Mouse (Mus musculus) layer of hippocampus, adult 18-20 months (tissue): Measurements from ENCODE around the gene P4ha3. TPM values are rescaled to one million over a fixed set of nuclear protein-coding genes. Genes with fewer than 3 reads are reported as not detected.
"Not testable (repeated sequence)": the region's sequence is repeated elsewhere in the genome, so short reads cannot be mapped to it uniquely, and the experiment has no call there.

Experiments used
- DNase-seq, 2 experiments: peaks; one replicate each; pipeline ENCODE4 v3.0.0; 2022; ENCODE audit warnings: low spot score in 2 of 2
- long read RNA-seq: library from polyadenylated mRNA; stranded (forward); transcript quantifications from one replicate; pipeline ENCODE4 v2.0.0, GENCODE M21; 2021
- total RNA-seq, 2 experiments: library from RNA; stranded (reverse); gene quantifications; 2 replicates each; pipeline ENCODE4 v1.2.3; 2021

Gene P4ha3
- total RNA-seq, result 1 to 10 TPM; 3.0 to 5.9 TPM
- long read RNA-seq, partial matches to known transcripts, result 0 of 2 reads
- long read RNA-seq, other reads (novel, unspliced or antisense), result 0 of 2 reads

DNA sequence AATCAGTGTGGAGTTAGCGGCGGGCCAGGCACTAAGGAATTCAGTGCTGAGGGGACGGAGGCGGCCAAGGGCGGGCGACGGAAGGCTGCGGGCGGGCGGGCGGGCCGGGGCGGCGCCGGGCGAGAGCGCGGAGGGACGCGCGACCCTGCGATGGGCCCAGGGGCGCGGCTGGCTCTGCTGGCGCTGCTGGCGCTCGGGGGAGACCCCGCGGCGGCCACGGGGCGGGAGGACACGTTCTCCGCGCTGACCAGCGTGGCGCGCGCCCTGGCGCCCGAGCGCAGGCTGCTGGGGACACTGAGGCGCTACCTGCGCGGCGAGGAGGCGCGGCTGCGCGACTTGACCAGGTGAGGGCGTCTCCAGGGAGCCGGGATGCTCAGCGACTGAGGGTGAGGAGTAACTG is at the start of gene P4ha3:
P4ha3 (plus strand) TSS at position 138 of the 400 bp plus-strand sequence.
- DNase-seq, result no peak

DNA sequence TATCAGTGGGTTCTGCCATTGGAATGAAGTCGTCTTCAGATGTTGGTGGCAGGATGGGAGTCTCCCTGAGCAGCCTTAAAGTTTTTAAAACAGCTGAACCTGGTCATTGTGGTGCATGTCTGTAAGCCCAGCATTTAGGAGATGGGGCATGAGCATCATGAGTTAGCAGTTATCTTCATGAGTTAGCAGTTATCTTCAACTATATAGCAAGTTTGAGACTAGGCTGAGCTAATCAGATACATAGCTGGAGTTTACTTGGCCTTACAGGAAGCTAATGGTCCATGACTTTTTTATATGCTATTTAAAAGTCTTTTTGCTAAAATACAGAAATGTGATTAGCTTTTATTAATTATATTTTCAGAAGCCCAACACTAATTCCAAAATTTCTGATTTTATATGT is 47.0 kb upstream of the P4ha3 start:
- no peak for DNase-seq

DNA sequence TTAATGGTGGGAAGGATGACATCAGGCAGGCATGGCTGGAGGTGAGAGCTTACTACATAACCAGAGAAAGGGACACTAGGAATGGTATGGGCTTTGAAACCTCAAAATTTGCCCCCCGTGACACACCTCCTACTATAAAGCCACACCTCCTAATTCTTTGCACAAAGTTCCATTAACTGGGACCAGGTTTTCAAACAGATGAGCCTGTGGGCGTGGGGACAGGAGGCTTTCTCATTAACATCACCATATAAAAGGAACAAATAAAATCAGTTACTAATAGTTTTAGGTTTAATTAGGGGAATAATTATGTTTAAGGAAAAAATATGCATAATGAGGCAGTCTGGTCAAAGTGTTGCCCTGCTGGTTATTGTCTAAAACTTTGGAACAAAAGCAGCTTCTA is 44.7 kb upstream of the P4ha3 start:
- DNase-seq, result peak in 1 of 2 experiments; percentile 69

DNA sequence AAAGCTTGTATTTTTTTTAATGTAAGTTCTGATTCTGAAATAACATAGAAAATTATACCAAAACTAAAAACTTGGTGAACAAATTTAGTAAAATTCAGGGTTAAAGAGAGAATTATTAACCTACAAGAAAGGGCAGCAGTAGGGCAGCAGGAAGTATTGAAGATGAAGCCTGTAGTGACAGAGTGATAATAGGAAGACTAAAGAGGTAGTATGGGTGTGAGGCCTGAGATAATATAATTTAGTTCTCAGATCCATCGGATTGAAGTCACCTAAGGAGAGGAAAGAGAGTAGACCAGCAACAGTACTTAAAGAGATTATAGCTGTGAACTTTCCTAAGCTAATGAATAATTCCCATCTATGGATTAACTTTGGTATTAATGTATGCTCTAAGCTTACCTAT is 42.3 kb upstream of the P4ha3 start:
- DNase-seq, result no peak

DNA sequence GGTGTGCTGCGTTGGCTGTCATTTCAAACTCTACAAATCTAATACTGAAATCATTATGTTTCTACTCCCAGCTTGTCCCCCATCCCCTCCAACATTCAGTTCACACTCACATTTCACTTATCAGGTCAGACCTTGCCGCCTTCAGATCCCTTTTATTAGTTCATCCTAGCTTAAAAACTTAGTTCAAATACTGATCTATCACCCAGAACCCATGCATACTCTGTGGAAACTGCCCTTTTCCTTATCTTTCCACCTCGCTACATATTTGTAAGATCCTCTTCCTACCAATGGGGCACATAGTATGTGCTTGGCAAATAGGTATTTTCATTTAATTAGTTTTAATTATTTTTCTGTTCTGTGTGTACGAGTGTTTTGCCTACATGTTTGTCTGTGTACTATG is 41.1 kb upstream of the P4ha3 start:
- no peak for DNase-seq

DNA sequence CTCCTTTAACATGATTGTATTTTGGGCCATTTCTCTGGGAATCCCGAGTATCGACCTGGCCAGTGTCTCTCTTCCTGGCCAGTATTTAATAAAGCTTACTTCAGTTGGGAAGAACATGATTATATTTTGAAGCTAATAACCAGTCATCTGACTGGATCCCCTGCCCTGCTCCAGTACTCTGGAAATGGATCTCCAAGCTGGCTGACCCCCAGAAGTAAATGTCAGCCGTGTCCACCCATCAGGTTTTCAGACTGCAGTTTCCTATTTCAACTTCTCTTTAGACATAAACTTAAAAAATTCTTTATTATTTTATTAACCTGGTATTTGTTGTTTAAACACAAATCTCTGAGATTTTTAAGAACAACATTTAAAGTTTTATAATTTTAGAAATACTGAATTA is 40.1 kb upstream of the P4ha3 start:
- no peak for DNase-seq

DNA sequence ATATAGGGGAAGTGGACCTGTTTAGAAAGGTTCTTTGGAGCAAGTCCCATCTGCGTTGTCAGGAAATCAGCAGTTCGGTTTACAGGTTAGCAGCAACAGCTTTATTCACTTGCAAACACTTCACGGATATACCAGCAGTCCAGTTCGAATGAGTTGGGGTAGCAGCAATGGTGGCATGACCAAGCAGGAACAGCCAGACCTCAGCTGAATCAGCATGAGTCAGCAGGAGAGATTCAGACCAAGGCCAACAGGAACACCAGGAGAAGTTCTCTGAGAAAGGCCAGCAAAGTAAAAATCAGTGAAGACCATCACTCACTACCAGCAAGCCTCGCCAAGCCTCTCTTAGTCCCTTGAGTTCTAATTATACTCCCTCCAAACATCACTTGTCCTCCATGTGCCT is 34.7 kb upstream of the P4ha3 start:
- no peak for DNase-seq

DNA sequence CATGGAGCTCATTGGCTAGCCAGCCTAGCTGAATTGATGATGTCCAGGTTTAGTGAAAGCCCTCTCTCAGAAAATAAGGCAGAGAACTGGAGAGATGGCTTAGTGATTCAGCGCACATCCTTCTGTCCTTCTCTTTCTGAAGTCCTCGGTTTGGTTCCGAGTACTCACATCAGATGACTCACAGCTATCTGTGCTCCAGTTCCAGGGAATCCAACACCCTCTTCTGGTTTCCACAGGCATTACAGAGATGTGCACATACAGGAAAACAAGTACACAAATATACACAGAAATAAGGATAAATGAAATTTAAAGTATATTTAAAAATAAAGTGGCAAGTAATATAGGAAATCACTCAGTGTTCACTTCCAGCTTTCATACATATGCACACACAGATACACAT is 23.0 kb upstream of the P4ha3 start:
- no peak for DNase-seq

DNA sequence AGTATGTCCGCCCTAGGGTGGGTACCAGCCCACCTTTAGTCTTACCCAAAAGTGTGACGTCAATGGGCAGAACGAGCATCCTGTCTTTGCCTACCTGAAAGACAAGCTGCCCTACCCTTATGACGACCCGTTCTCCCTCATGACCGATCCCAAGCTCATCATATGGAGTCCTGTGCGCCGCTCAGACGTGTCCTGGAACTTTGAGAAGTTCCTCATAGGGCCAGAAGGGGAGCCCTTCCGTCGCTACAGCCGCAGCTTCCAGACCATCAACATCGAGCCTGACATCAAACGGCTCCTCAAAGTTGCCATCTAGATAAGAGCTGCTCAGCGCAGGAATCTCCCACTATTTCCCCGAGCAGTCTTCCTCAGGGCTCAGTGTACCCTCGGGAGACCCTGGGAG is 20.4 kb upstream of the P4ha3 start:
- not testable (repeated sequence) for DNase-seq

DNA sequence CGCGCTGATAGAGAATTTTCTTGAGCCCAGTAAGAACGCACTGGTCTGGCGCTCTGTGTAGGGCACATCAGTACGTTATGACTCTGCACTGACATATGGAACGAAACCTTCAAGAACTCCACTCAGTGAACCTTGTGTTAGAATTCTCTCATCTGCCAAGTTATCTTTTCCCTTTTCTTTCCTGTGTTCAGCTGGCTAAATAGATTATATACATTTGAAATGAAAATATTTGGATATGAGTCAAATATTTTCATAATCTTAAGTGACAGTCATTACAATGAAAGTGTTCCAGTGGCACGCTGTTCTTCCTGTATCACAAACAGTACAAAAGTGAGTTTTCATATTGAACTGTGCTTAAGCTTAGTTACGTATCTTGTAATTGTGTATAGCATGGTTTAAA is 13.0 kb upstream of the P4ha3 start:
- no peak for DNase-seq

DNA sequence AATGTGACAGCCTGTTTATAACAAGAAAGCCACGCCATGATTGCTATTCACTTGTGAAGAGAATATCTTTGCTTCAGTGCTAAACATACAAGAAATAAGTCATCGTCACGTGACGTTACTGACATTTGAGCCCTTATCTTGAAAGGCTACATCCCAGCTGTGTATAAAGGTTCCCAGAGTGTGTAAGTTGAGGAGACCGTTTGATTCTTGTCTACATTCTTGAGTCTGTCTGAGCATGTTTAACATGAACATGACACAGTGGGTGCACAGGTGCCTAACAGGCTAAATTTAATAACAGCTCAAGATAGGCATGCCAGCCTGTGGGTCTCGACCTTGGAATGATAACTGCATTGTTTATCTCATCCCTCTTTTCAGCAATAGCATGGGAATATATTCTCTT is 10.8 kb upstream of the P4ha3 start:
- DNase-seq, result no peak

DNA sequence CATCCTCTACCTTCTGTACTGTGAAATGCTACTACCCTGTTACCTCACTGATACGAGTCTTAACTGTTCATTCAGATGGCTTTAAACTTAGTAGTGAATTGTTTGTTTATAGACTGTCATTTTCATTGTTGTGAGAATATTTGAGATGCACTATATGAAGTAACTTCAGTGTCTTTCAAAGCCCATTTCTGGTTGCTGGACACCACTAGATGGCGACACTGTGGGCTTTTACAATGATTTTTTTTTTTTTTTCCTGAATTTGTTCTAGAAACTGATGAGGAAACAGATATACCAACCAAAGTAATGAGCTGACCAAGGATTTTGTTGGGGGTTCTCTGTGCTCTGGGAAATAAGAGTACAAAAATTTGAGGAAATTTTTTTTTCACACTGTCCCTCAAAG is 8.9 kb upstream of the P4ha3 start:
- DNase-seq, result no peak

DNA sequence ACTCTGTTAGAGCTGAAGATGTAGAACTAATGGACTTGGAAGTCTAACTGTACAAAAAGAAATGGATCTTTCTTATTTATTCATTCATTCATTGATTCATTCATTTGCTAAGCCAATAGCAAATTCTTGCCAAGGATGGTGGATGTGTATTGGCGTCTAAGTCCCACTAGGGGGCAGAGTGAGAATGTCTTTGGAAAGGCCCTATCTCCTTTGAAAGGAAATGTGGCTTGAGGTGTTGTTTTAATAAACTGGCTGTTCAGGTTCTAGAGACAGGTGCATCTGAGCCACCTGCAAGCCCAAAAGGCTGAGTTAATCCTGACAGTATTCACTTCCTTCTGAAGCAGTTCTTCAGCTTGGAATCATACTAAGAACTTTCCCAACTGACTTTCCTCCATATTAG is 5.5 kb upstream of the P4ha3 start:
- peak in 1 of 2 experiments; percentile 69 for DNase-seq

DNA sequence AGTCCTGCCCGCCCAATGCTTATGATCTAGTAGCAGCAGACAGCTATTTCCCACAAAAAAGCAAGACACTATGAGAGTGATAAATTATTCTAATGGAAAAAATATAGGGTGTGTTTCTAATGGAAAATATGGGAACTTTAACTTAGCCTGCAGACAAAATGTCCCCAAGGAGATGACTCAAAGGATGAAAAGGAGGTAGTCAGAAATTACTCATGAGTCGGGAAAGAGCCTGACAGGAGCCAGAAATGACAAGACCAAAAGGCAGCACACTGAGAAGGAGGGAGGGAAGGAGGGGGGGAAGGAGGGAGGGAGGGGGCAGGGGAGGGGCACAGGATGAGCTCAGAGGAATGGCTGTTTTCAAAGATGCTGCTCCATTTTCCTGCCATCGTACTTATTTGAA is 3.7 kb upstream of the P4ha3 start:
- no peak for DNase-seq

DNA sequence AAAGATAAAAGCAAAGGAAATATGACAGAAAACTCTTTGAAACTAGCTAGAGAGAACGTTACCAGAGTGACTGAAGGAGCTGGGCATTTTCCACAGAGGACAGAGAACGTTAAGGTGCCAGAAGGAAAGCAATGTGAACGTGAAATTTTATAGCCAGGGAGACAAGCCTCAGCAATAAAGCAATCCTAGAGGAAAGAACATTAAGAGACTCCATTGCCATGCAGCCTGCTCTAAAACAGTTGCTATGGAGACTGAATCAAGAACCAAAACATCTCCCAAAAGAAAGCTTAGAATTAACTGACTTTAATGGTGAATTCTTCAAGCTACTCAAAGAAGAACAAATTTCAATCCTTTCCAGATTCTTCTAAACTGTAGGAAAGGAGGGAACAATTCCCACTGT is 2.0 kb upstream of the P4ha3 start:
- no peak for DNase-seq

DNA sequence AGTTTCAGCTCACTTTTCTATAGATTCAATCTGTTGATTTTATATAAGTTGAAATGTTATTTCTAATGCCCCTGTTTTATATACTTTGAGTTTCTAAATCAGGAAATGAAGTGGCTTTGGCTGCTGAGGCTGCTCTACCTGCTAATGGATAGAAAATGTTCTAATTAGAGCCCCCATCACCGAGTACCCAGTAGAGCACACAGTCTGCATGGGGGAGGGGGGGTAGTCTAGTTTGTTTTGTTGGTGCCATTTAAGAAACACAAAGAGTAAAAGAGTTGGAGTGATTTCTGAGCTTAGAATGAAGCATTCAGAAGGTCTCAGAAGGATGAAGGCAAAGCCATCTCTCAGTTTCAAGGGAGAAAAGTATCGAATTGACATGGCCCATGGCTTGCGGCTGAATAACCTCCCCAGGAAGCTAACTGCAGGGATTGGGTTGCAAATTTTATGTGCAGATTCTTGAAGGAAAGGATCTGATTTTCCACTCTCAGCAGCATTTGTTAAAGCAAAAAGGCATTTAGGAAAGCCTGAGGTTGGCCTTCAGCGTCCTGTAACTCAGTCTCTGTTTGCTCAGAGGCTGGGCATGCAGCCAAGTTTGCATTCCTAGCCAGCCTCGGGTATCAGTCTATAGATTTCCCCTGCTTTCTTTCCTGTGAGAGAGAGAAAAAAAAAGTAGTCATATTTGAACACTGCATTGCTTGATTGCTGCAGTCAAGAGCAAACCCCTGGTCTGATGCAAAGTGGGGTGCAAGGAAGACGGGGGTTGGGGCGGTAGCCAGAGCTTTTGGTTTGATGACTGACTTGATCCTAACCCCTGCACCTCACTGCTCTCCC is 2.6 kb downstream of the P4ha3 start:
- no peak for DNase-seq

DNA sequence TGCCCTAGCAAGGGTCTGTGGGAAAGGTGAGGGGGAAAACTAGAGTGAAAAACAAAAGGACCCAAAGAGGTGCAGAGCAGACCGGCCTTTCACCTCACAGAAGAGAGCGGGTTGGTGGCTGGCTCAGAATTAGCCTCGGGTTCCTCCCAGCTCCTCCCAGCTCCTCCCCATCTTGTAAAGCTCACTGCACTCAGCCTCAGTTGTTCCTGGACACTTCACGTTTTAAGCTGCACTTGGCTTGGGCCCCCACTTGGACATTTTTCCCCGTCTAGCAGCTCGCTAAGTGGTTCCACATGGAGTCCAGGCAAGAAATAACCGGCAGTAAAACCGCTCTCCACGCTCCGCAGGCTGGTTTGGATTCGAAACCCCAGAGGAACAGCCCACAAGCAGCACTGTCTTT is 3.3 kb downstream of the P4ha3 start:
- DNase-seq, result no peak

DNA sequence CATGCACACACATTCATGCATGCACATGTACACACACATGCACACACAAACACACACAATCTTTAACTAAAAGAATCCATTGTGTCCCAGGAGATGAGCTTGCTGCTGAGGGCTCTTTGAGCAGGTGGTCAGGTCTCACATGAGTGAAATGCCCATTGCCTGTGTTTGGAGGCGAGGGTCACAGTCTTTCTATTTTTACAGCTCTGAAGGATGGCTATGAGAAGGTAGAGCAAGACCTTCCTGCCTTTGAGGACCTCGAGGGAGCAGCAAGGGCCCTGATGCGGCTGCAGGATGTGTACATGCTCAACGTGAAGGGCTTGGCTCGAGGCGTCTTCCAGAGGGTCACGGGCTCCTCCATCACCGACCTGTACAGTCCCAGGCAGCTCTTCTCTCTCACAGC is 8.2 kb downstream of the P4ha3 start:
- DNase-seq, result no peak

DNA sequence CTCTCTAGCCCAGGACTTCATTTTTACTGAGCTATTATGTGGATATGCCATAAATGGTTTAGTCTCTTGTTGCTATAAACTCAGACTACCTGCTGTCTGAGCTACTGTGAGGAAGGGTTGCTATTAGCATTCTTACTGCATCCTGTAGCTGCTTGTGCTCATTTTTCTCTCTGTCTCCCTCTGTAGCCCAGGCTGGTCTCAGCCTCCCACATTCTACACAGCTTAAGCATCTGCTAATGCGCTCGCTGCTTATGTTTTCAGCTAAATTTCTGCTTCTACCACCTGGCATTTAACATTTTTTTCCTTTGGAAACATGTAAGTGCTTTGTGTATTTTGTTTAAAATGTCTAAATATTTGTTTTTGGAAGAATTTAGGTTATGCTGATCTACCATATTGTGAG is 10.4 kb downstream of the P4ha3 start:
- DNase-seq, result peak; percentile 32 to 58

DNA sequence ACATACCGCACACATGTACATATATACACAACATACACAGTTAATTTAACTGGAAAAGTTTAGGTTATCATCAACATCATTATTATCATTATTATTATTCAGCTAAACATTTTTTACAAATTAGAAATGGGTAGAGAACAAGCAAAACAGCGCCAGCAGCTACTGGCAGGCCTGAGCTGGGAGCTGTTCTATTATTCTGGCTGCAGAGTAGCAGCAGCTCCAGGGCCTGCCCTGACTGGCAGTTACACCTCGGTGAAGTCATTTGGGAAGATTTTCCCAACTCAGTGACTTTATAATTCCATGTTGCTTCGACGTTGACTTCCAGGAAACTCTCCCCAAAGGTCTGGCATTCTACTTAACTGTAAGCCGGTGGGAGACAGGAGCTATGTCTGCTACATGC is 11.4 kb downstream of the P4ha3 start:
- DNase-seq, result no peak

DNA sequence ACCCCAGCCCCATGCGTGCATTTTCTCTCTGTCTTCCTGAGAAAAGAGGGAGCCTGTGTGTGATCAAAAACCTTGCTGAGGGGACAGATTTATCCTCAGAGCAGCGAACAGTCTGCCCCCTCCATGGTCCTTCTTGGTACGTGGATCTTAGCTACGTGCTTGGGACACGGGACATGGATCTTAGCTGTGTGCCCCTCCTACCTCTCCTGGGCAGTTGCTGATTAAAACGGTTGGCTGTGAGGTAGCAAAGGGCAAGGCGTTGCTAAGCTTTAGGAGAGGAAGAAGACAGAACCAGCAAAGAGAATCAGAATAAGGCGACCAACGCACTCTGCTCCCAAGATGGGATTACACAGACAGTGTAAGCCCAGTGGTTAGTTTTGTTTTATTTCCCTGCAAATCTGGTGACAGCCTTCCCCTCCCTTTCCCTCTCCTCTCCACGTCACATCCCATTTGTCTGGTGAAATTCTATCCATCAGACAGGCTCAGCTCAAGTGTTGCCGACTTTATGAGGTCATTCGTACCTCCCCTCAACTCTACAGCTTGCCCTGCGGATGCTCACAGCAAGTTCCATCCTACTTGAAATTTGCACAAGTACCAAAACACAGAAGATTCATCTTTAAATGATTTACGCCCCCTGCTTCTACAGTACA is 13.7 kb downstream of the P4ha3 start:
- no peak for DNase-seq

DNA sequence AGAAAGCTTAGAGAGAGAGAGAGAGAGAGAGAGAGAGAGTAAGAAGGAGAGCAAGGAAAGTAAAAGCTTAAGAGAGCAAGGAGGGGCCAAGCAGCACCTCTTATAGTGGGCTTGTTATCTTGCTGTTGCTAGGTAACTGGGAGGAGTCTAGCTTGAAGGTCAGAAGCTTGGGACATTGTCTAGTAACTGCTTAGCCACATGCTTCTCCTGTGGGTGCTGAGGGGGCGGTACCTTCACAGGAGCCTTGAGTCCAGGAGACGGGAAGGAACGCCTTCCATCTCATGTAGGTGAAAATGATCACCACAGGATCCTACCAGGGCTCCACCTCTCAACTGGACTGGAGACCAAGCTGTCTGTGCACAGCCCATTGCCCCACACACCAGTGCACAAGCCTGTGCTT is 16.1 kb downstream of the P4ha3 start:
- no peak for DNase-seq

DNA sequence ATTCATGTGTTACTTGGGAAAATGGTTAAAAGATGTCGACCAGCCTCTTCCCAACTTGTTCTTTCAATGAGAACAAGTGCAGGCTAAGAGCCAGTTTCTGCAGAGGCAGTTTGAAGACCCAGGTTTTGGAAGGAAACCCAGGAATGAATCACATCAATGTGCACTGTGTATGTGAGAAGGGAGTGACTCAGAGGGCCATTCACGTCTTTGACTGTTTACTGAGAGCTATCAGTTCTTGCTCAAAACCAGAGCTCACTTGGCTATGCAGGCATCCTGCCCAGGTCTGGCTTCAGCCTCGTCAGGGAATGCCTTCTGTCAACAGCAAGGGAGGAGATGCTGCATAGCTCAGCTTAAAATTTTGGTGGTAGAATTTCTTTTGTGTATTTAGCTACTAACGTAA is 17.0 kb downstream of the P4ha3 start:
- peak; percentile 70 to 83 for DNase-seq
